Mouse (Mus musculus) MEL (cell line): Measurements from ENCODE around the gene Kbtbd12.

Source experiments
- CTCF ChIP-seq, 3 experiments: IDR thresholded peaks in 2 of 3; conservative IDR thresholded peaks in 1 of 3; 2 replicates each; pipeline ENCODE4 v1.5.1; 2011 to 2012; ENCODE audit warnings: low read length in 3 of 3, low read depth in 2 of 3, mild to moderate bottlenecking in 2 of 3, improper control_type of control experiment in 1 of 3, inconsistent platforms in 1 of 3, mixed read lengths in 1 of 3, moderate library complexity in 1 of 3; ENCODE audit not compliant: control insufficient read depth in 1 of 3, insufficient read depth in 1 of 3, poor library complexity in 1 of 3, severe bottlenecking in 1 of 3
- E2F4 ChIP-seq: IDR thresholded peaks from 2 replicates; pipeline ENCODE4 v1.6.1; 2011; ENCODE audit warnings: low read depth, low read length, improper control_type of control experiment, borderline replicate concordance
- EP300 ChIP-seq, 2 experiments: IDR thresholded peaks; 2 replicates each; pipeline ENCODE4 v1.6.1; 2011; ENCODE audit warnings: improper control_type of control experiment in 2 of 2, low read length in 2 of 2, low read depth in 1 of 2, mild to moderate bottlenecking in 1 of 2
- MAFK ChIP-seq: IDR thresholded peaks from 2 replicates; pipeline ENCODE4 v1.6.1; 2011; ENCODE audit warnings: low read depth, mild to moderate bottlenecking, low read length, improper control_type of control experiment, borderline replicate concordance
- MXI1 ChIP-seq: IDR thresholded peaks from 2 replicates; pipeline ENCODE4 v1.6.1; 2011; ENCODE audit warnings: mild to moderate bottlenecking, low read depth, low read length, improper control_type of control experiment
- POLR2A ChIP-seq, 2 experiments: IDR thresholded peaks; 2 replicates each; pipeline ENCODE4 v1.6.1; 2011 to 2012; ENCODE audit warnings: low read length in 2 of 2, mild to moderate bottlenecking in 2 of 2, control low read depth in 1 of 2, improper control_type of control experiment in 1 of 2, low read depth in 1 of 2, moderate library complexity in 1 of 2; ENCODE audit not compliant: control insufficient read depth in 1 of 2, insufficient read depth in 1 of 2, poor library complexity in 1 of 2
- POLR2AphosphoS2 ChIP-seq: IDR thresholded peaks from 2 replicates; pipeline ENCODE4 v1.6.1; 2011; ENCODE audit warnings: low read length, improper control_type of control experiment
- RAD21 ChIP-seq: IDR thresholded peaks from 2 replicates; pipeline ENCODE4 v1.6.1; 2011; ENCODE audit warnings: mild to moderate bottlenecking, low read depth, low read length, improper control_type of control experiment
- TAL1 ChIP-seq: IDR thresholded peaks from 2 replicates; pipeline ENCODE4 v1.6.1; 2012; ENCODE audit warnings: mild to moderate bottlenecking, inconsistent platforms, low read length, moderate library complexity, mixed read lengths
- TCF12 ChIP-seq: IDR thresholded peaks from 2 replicates; pipeline ENCODE4 v1.6.1; 2014; ENCODE audit warnings: low read depth, mild to moderate bottlenecking, inconsistent platforms, low read length, improper control_type of control experiment, moderate library complexity
- USF2 ChIP-seq, 2 experiments: IDR thresholded peaks; 2 replicates each; pipeline ENCODE4 v1.6.1; 2011 to 2012; ENCODE audit warnings: improper control_type of control experiment in 2 of 2, low read length in 2 of 2, borderline replicate concordance in 1 of 2, inconsistent platforms in 1 of 2, low read depth in 1 of 2, mild to moderate bottlenecking in 1 of 2; ENCODE audit not compliant: insufficient read depth in 1 of 2
- ZMIZ1 ChIP-seq: IDR thresholded peaks from 2 replicates; pipeline ENCODE4 v1.6.1; 2012; ENCODE audit warnings: low read depth, mild to moderate bottlenecking, inconsistent platforms, low read length, improper control_type of control experiment, moderate library complexity

DNA sequence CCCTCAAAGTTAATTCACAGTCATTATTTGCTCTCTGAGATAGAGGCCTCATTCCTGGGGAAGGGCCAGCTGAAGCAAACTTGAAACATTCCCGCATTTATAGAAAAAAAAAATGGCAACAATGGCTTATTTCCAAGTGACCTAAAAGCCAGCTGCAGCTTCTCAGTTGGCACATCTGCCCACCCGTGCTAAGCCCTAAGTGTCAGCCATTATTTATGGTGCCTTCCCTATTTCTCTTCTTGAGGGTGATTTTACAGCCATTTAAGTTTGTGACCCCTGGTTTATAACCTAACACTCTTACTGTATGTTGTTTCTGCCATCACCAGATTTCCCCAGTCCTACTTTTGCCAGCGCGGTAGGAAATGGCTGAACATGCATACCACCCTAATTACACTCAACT lies 11.3 kb downstream of the Kbtbd12 start:
- TF ChIP-seq TAL1 (no peak), CTCF (IDR thresholded peaks at IDR 0.05 in 2 of 3, conservative IDR thresholded peaks at IDR 0.05 in 1 of 3; ENCODE audit: control insufficient read depth in 1 of 3, insufficient read depth in 1 of 3, low read depth in 2 of 3, low read length in 3 of 3, poor library complexity in 1 of 3, severe bottlenecking in 1 of 3) (no peak), POLR2A (IDR thresholded peaks at IDR 0.05; ENCODE audit: control insufficient read depth in 1 of 2, insufficient read depth in 1 of 2, low read depth in 1 of 2, low read length in 2 of 2, poor library complexity in 1 of 2) (no peak), EP300 (IDR thresholded peaks at IDR 0.05; ENCODE audit: low read depth in 1 of 2, low read length in 2 of 2) (no peak), TCF12 (no peak), ZMIZ1 (no peak), E2F4 (no peak), MAFK (no peak), RAD21 (no peak), POLR2AphosphoS2 (no peak), USF2 (IDR thresholded peaks at IDR 0.05; ENCODE audit: borderline replicate concordance in 1 of 2, insufficient read depth in 1 of 2, low read depth in 1 of 2, low read length in 2 of 2) (no peak), MXI1 (no peak)
